Mouse (Mus musculus): ENCODE data around the gene Lrrc51. TPM values are rescaled to one million over a fixed set of nuclear protein-coding genes. Genes with fewer than 3 reads are reported as not detected.

Gene Lrrc51
- 2.5 and 2.8 TPM in 2 replicates for polyA plus RNA-seq (2012; rRNA removed)

DNA sequence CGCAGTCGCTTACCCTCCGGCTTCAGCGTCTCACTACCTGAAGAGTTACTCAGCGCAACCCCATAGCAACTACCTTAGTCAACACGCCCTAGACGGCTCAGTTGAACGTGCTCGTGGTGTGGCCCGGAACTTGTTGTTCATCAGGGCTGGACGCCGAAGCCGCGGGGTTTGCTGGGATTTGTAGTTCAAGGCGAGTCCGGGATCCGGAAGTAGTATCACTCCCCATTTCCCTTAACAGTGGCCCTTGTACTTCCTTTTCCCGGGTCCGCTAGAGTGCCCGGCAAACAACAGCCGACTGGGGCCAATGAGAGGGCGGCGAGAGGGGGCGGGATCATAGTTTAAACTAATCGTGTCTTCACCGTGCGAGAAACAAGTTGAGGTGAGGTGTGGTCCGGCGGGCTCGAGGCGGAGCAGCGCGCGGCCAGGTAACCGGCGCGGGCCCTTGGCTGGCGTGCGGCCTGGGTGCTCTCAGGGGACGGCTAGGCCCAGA is at the start of gene Lrrc51, which contains the start of gene Numa1:
TSS of gene Lrrc51 (minus strand) at position 145 of the 490 bp plus-strand sequence.
TSS of gene Numa1 (plus strand) at position 361 of the 490 bp plus-strand sequence.
- H3K27me3 ChIP-seq (ENCODE audit: control insufficient read depth, insufficient read depth, low read length): no peaks in the 10 kb centered on the region
- H3K27ac ChIP-seq (ENCODE audit: insufficient read depth, low read length): peak within 1 kb of the TSS; percentile 72
- peak within 1 kb of the TSS; percentile 84 for H3K4me3 ChIP-seq (ENCODE audit: extremely low read depth, insufficient read depth, insufficient read length)
- DNase-seq (ENCODE audit: low read depth in 1 of 2, low spot score in 2 of 2): peak; percentile 96 to 97
- H3K36me3 ChIP-seq (ENCODE audit: control insufficient read depth, insufficient read depth, low read length): no peaks in the 10 kb centered on the region
- WGBS: under 1% methylated on average over 40 of the region's 40 CpGs
- TF ChIP-seq POLR2A (IDR thresholded peaks at IDR 0.05; ENCODE audit: low read depth, low read length) (no peak; the same call in 1 of the 2 replicates), CTCF (IDR thresholded peaks at IDR 0.05; ENCODE audit: extremely low read depth, insufficient read depth, insufficient read length, insufficient replicate concordance) (no peak)
- peaks cover 2% of the 10 kb centered on the region for H3K4me1 ChIP-seq (ENCODE audit: control insufficient read depth, insufficient read depth, insufficient read length)

DNA sequence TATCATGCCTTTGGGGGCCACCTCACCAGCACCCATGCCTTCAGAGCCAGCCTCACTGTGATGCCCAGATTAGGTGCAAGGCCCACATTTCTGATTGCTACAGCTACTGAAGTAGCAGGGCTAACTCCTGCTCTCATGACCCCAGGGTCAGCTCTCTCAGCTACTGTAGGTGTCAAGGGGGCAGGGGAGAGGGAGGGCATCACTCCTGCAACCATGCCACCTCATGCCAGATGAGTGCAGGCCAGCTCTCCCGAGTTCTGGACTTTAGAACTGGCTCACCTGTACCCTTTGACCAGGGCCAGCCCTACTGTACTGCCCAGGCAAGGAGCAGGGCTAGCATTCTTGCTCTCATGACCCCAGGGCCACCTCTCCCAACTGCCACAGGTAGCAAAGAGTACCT is 49.0 kb upstream of the Lrrc51 start:
- 87% methylated on average over 1 of the region's 1 CpGs for WGBS
- Histone ChIP-seq H3K4me3 (ENCODE audit: extremely low read depth, insufficient read depth, insufficient read length) (no peak overlapping the region), H3K27me3 (ENCODE audit: control insufficient read depth, insufficient read depth, low read length) (no peaks in the 10 kb centered on the region), H3K27ac (ENCODE audit: insufficient read depth, low read length) (no peak overlapping the region), H3K36me3 (ENCODE audit: control insufficient read depth, insufficient read depth, low read length) (peaks cover 10% of the 10 kb centered on the region), H3K4me1 (ENCODE audit: control insufficient read depth, insufficient read depth, insufficient read length) (no peaks in the 10 kb centered on the region)
- TF ChIP-seq POLR2A (IDR thresholded peaks at IDR 0.05; ENCODE audit: low read depth, low read length): no peak
- DNase-seq (ENCODE audit: low read depth in 1 of 2, low spot score in 2 of 2): no peak

DNA sequence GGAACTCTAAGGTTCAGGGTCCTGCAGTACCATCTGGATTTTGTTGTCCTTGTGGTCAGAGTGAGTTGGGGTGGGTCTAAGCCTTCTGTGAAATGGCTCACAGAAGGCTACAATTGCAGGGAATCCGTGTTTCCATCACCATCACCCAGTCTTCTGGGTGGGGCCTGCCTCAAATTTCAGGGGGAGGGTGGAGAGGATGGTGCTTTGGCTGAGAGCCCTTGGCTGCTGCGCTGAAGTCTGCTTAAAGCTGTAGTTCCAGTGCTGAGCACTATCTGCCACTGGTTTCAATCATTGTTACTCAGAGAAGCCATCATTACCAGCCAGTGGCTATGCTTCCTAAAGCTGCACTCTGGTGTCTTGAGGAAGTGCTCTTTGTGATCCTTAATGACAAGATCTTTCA is 40.8 kb upstream of the Lrrc51 start:
- WGBS: 42% methylated on average over 2 of the region's 2 CpGs
- Histone ChIP-seq H3K36me3 (ENCODE audit: control insufficient read depth, insufficient read depth, low read length) (peaks cover 3% of the 10 kb centered on the region; the same call in 1 of the 2 replicates), H3K4me3 (ENCODE audit: extremely low read depth, insufficient read depth, insufficient read length) (no peak overlapping the region), H3K4me1 (ENCODE audit: control insufficient read depth, insufficient read depth, insufficient read length) (peaks cover 3% of the 10 kb centered on the region; the same call in 1 of the 2 replicates), H3K27ac (ENCODE audit: insufficient read depth, low read length) (no peak overlapping the region), H3K27me3 (ENCODE audit: control insufficient read depth, insufficient read depth, low read length) (no peaks in the 10 kb centered on the region)
- TF ChIP-seq CTCF (IDR thresholded peaks at IDR 0.05; ENCODE audit: extremely low read depth, insufficient read depth, insufficient read length, insufficient replicate concordance) (no peak), POLR2A (IDR thresholded peaks at IDR 0.05; ENCODE audit: low read depth, low read length) (no peak)
- DNase-seq (ENCODE audit: low read depth in 1 of 2, low spot score in 2 of 2): no peak

DNA sequence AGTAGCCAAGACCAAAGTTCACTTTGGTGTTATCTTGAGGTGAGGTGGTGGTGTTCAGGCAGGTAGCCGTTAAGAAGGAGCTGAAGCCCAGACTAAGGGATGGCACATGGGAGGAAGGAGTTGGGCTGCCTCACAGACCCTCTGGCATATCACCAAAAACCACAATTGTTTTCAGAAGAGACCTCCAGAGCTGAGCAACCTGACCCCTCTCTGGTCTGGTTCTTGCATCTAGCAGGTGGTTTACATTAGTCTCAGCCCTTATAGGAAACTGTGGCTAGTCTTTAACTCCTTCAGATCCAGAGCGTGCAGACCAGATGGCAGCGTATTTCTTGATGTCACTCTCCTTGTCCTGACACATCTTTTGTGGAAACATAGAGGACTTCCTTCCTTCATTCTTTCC is 40.0 kb upstream of the Lrrc51 start:
- no peak overlapping the region for H3K4me3 ChIP-seq (ENCODE audit: extremely low read depth, insufficient read depth, insufficient read length)
- 33% methylated on average over 3 of the region's 3 CpGs for WGBS

DNA sequence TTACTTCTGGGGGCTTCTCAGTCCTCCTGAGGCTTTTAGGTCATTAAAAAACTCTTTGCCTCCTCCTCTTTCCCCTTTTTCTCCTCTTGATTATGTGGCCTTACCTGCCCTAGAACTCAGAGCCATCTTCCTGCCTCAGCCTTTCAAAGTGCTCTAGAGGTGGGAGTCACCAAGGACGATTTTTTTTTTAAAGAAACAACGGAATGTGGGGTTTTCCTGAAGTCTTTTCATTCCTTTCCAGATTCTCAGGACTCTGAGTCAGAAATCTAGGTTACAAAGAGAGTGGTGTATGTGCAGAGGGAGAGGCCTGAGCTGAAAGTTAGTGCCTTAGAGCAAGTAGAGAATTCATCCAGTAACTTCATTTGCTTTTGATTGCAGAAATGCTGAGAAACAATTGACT is 38.0 kb upstream of the Lrrc51 start:
- Histone ChIP-seq H3K27me3 (ENCODE audit: control insufficient read depth, insufficient read depth, low read length) (no peaks in the 10 kb centered on the region), H3K4me3 (ENCODE audit: extremely low read depth, insufficient read depth, insufficient read length) (peak overlapping the region; percentile 76; the same call in 1 of the 2 replicates), H3K4me1 (ENCODE audit: control insufficient read depth, insufficient read depth, insufficient read length) (peaks cover 3% of the 10 kb centered on the region; the same call in 1 of the 2 replicates), H3K27ac (ENCODE audit: insufficient read depth, low read length) (peak overlapping the region; percentile 96; the same call in 1 of the 2 replicates), H3K36me3 (ENCODE audit: control insufficient read depth, insufficient read depth, low read length) (no peaks in the 10 kb centered on the region)
- no peak for DNase-seq (ENCODE audit: low read depth in 1 of 2, low spot score in 2 of 2)
- TF ChIP-seq CTCF (IDR thresholded peaks at IDR 0.05; ENCODE audit: extremely low read depth, insufficient read depth, insufficient read length, insufficient replicate concordance) (no peak), POLR2A (IDR thresholded peaks at IDR 0.05; ENCODE audit: low read depth, low read length) (no peak)
- WGBS: 33% methylated on average over 2 of the region's 2 CpGs

More for the DNA sequence above, 40.0 kb upstream of the Lrrc51 start:
- Histone ChIP-seq H3K4me1 (ENCODE audit: control insufficient read depth, insufficient read depth, insufficient read length) (peaks cover 3% of the 10 kb centered on the region; the same call in 1 of the 2 replicates), H3K36me3 (ENCODE audit: control insufficient read depth, insufficient read depth, low read length) (peaks cover 3% of the 10 kb centered on the region; the same call in 1 of the 2 replicates), H3K27me3 (ENCODE audit: control insufficient read depth, insufficient read depth, low read length) (no peaks in the 10 kb centered on the region), H3K27ac (ENCODE audit: insufficient read depth, low read length) (no peak overlapping the region)
- TF ChIP-seq CTCF (IDR thresholded peaks at IDR 0.05; ENCODE audit: extremely low read depth, insufficient read depth, insufficient read length, insufficient replicate concordance) (no peak), POLR2A (IDR thresholded peaks at IDR 0.05; ENCODE audit: low read depth, low read length) (no peak)
- no peak for DNase-seq (ENCODE audit: low read depth in 1 of 2, low spot score in 2 of 2)

DNA sequence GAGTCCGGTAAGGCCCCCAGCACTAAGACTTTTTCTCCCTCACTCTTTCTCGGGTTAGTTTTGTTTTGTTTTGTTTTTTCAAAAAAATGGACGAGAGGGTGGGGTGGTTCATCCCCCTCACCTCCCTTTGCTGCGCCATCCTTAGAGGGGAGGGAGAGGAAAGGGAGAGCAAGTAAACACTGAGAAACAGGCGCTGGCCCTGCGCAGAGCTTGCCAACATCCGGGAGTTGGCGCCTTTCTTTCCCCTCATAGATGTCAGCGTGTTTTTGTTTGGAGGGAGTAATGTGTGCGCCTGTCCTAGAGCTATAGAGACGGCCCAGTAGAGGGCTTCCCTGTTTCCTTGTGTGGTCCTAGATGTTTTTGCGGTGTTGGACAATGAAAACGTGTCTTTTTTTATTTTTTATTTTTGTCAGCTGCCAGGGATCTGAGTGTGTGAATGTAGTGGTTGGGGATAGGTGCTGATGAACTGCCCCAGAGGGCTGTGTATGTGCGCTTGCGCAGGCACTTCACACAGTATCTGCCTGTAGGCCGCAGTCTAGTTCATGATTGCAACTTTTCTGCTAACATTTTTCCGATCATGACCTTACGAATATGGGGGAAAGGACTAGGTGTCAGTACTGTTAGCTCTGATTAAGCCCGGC is 37.2 kb upstream of the Lrrc51 start:
- DNase-seq (ENCODE audit: low read depth in 1 of 2, low spot score in 2 of 2): peak; percentile 43 to 60
- WGBS: under 1% methylated on average over 19 of the region's 19 CpGs
- H3K4me1 ChIP-seq (ENCODE audit: control insufficient read depth, insufficient read depth, insufficient read length): peaks cover 3% of the 10 kb centered on the region; the same call in 1 of the 2 replicates
- H3K4me3 ChIP-seq (ENCODE audit: extremely low read depth, insufficient read depth, insufficient read length): peak overlapping the region; percentile 76
- no peaks in the 10 kb centered on the region for H3K36me3 ChIP-seq (ENCODE audit: control insufficient read depth, insufficient read depth, low read length)
- no peak for TF ChIP-seq POLR2A (IDR thresholded peaks at IDR 0.05; ENCODE audit: low read depth, low read length)
- no peak for TF ChIP-seq CTCF (IDR thresholded peaks at IDR 0.05; ENCODE audit: extremely low read depth, insufficient read depth, insufficient read length, insufficient replicate concordance)
- H3K27me3 ChIP-seq (ENCODE audit: control insufficient read depth, insufficient read depth, low read length): no peaks in the 10 kb centered on the region
- peak overlapping the region; percentile 96 for H3K27ac ChIP-seq (ENCODE audit: insufficient read depth, low read length)

DNA sequence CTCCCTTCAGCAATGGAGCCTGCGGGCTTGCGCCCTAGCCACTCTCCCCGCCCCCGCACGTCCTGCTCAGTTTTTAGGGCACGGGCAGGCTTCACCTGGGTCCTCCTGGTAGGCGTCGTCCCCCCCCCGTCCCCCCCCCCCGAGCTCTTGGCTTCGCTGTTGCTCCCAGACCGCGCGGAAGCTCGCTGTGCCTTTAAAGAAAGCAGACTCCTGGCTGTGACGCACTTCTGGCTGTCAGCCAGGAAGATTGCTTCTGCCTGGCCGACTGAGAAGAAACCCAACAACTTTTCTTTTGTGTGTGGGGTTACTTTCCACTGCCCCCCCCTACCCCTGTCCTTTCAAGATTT is 36.7 kb upstream of the Lrrc51 start:
- 2% methylated on average over 17 of the region's 17 CpGs for WGBS
- peak; percentile 78 to 82 for DNase-seq (ENCODE audit: low read depth in 1 of 2, low spot score in 2 of 2)
- peaks cover 3% of the 10 kb centered on the region; the same call in 1 of the 2 replicates for H3K4me1 ChIP-seq (ENCODE audit: control insufficient read depth, insufficient read depth, insufficient read length)
- H3K27ac ChIP-seq (ENCODE audit: insufficient read depth, low read length): peak overlapping the region; percentile 96
- TF ChIP-seq CTCF (IDR thresholded peaks at IDR 0.05; ENCODE audit: extremely low read depth, insufficient read depth, insufficient read length, insufficient replicate concordance): no peak
- peak; percentile 36; the same call in 1 of the 2 replicates for TF ChIP-seq POLR2A (IDR thresholded peaks at IDR 0.05; ENCODE audit: low read depth, low read length)
- no peaks in the 10 kb centered on the region for H3K36me3 ChIP-seq (ENCODE audit: control insufficient read depth, insufficient read depth, low read length)
- H3K4me3 ChIP-seq (ENCODE audit: extremely low read depth, insufficient read depth, insufficient read length): peak overlapping the region; percentile 76
- no peaks in the 10 kb centered on the region for H3K27me3 ChIP-seq (ENCODE audit: control insufficient read depth, insufficient read depth, low read length)
